Mouse (Mus musculus) stomach, postnatal 0 days (tissue): ENCODE results near the gene Nlrc5. TPM values are rescaled to one million over a fixed set of nuclear protein-coding genes. Genes with fewer than 3 reads are reported as not detected.

ENCODE experiments used
- ATAC-seq: fragments of 200-750 bp; cut with Nextera tagmentation; 2 replicates; pipeline ENCODE4 v1.8.0; 2017; ENCODE audit not compliant: low FRiP score, low TSS enrichment
- DNase-seq: peaks from one replicate; pipeline ENCODE4 v3.0.0-alpha.2; 2016; ENCODE audit warnings: low spot score
- H3K27ac ChIP-seq: fragments of 300-500 bp; sonication (generic); replicated peaks from 2 replicates; pipeline ENCODE4 v1.5.1; 2014; ENCODE audit warnings: mild to moderate bottlenecking, control low read depth
- H3K27me3 ChIP-seq: fragments of 300-500 bp; sonication (generic); 2 replicates; pipeline ENCODE4 v1.6.1; 2014; ENCODE audit warnings: low read length; ENCODE audit not compliant: control insufficient read depth, insufficient read depth
- H3K36me3 ChIP-seq: fragments of 300-500 bp; sonication (generic); 2 replicates; pipeline ENCODE4 v1.6.1; 2014; ENCODE audit warnings: low read length, mixed read lengths; ENCODE audit not compliant: control insufficient read depth, insufficient read depth
- H3K4me1 ChIP-seq: fragments of 300-500 bp; sonication (generic); replicated peaks from 2 replicates; pipeline ENCODE4 v1.6.1; 2014; ENCODE audit warnings: antibody characterized with exemption; ENCODE audit not compliant: control insufficient read depth, insufficient read depth
- H3K4me2 ChIP-seq: fragments of 300-500 bp; sonication (generic); replicated peaks from 2 replicates; pipeline ENCODE4 v1.6.1; 2014; ENCODE audit warnings: low read depth, mild to moderate bottlenecking, control low read depth, moderate library complexity
- H3K4me3 ChIP-seq: fragments of 300-500 bp; sonication (generic); 2 replicates; pipeline ENCODE4 v1.5.1; 2014; ENCODE audit warnings: low read depth, low read length, control low read depth
- H3K9ac ChIP-seq: fragments of 300-500 bp; sonication (generic); 2 replicates; pipeline ENCODE4 v1.6.1; 2014; ENCODE audit warnings: mild to moderate bottlenecking, low read length, control low read depth, mixed read lengths
- H3K9me3 ChIP-seq: fragments of 300-500 bp; sonication (generic); 2 replicates; pipeline ENCODE4 v1.6.1; 2016; ENCODE audit warnings: low read length; ENCODE audit not compliant: control insufficient read depth
- CTCF ChIP-seq: IDR thresholded peaks from 2 replicates; pipeline ENCODE4 v1.5.1; 2016; ENCODE audit warnings: antibody characterized with exemption, low read depth, mild to moderate bottlenecking, moderate library complexity
- EP300 ChIP-seq: optimal IDR thresholded peaks from 2 replicates; pipeline ENCODE3; 2016; ENCODE audit warnings: antibody characterized with exemption
- WGBS: fragments of 180-500 bp; shearing (Covaris S2); extraction: QIAGEN DNeasy Blood & Tissue Kit; methylation state at CpG from one replicate; pipeline ENCODE4 v1.1.7; 2014; 5-methylcytosine and 5-hydroxymethylcytosine counted together
- polyA plus RNA-seq: library from polyadenylated mRNA; unstranded; fragments of >200 nt; fragmentation: Nextera tagmentation; extraction: Ambion mirVana; gene quantifications from 2 replicates; pipeline ENCODE4 v1.2.1, GENCODE M21; 2015

Gene Nlrc5
- polyA plus RNA-seq, 1 experiment from 2014 or later, result 0.44 TPM

DNA sequence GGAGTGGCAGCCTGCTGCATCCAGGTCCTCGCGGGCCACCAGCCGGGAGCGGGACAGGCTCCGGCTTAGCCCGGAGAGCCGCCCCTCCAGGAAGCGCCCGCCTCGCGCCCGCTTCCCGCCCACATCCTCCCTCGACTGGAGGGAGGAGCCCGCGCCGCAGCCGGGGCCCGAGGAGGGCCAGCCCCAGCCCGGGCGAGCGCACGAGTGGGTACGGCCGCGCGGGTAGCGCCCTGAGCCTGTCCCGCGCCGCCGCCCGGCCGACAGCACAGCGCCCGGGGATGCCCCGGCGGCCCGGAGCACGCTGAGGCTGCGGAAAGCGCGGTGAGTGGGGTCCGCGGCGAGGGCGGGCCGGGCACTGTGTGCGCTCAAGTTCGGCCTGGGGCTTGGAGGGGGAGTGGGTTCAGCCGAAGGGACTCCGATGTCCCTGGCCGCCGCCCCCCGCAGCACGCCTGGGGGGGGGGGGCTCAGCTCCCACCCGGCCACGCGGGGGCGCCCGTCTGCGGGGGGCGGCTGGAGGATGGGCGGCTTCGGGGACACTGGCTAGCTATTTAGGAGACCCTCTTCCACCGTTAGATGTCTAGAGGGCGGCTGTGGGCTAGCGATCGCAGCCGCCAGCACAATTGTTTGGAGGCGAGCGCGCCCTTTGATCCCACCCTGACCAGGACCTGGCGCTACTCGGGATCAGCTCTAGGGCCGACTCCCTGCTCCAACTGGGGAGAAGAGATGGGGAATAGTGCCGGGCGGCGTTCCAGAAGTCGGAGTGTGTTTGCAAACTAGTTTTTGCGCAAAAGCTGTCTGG lies 98.9 kb downstream of the Nlrc5 start, which contains the start of gene Cpne2:
TSS of gene Cpne2 (plus strand) at position 118 of the 799 bp plus-strand sequence.
- Histone ChIP-seq H3K4me2 (peak within 1 kb of the TSS; percentile 95), H3K9me3 (no peaks in the 10 kb centered on the region), H3K4me3 (peak within 1 kb of the TSS; percentile 67), H3K27me3 (no peaks in the 10 kb centered on the region), H3K36me3 (no peaks in the 10 kb centered on the region), H3K27ac (peak within 1 kb of the TSS; percentile 40), H3K4me1 (no peaks in the 10 kb centered on the region; the same call in 1 of the 2 replicates), H3K9ac (peak within 1 kb of the TSS; percentile 74)
- ATAC-seq, result peak; percentile 79
- WGBS, result under 1% methylated on average over 57 of the region's 81 CpGs
- DNase-seq, result peak; percentile 72
- TF ChIP-seq EP300, result no peak
- peak; percentile 54 for TF ChIP-seq CTCF

DNA sequence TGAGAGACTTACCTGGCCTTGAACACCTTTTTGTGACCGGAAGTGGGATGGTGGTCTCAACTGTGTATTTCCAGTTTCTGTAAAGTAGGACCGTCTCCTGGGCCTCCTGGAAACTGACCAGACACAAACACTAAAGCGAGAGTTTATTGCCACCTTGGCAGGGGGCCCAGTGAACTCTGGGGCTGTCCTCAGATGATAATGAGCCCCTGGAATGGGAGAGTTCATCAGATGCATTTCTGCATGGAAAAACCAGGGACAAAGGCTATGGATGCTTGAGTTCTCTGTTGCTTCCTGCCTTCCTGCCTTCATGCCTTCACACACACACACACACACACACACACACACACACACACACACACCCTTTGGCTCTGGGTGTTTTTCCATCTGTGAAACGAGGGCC lies 100.5 kb downstream of the Nlrc5 start:
- H3K4me3 ChIP-seq, result no peak overlapping the region
- H3K4me2 ChIP-seq, result no peak overlapping the region
- 51% methylated on average over 4 of the region's 4 CpGs for WGBS
- H3K36me3 ChIP-seq, result no peaks in the 10 kb centered on the region
- H3K9ac ChIP-seq, result no peak overlapping the region
- H3K27me3 ChIP-seq, result no peaks in the 10 kb centered on the region
- no peaks in the 10 kb centered on the region for H3K9me3 ChIP-seq
- no peaks in the 10 kb centered on the region; the same call in 1 of the 2 replicates for H3K4me1 ChIP-seq
- ATAC-seq (no peak), DNase-seq (no peak)
- TF ChIP-seq EP300 (no peak), CTCF (no peak)
- H3K27ac ChIP-seq, result no peak overlapping the region

DNA sequence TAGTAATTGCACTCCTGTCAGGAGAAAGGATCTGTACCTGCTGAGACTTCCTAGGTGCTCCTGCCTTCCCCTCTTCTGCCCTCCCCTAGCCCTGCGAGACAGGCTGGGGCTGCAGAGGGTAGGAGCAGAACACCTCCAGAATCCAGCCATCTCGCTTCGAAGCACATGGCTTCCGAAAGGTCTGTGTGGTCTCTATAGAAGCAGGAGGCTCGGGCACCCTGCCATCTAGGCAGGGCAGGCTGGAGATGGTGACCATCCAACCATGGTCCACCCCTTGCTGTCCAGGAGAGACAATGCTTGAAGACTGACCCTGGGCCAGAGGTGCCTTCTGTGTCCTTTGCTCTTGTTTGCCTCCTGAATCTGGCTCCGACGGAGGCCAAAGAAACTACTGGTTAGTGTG lies 101.5 kb downstream of the Nlrc5 start:
- Histone ChIP-seq H3K4me2 (no peak overlapping the region), H3K36me3 (no peaks in the 10 kb centered on the region), H3K9ac (no peak overlapping the region), H3K27ac (no peak overlapping the region), H3K4me1 (no peaks in the 10 kb centered on the region; the same call in 1 of the 2 replicates), H3K4me3 (no peak overlapping the region), H3K9me3 (no peaks in the 10 kb centered on the region), H3K27me3 (no peaks in the 10 kb centered on the region)
- TF ChIP-seq CTCF (no peak), EP300 (no peak)
- ATAC-seq (no peak), DNase-seq (no peak)
- 75% methylated on average over 7 of the region's 7 CpGs for WGBS

DNA sequence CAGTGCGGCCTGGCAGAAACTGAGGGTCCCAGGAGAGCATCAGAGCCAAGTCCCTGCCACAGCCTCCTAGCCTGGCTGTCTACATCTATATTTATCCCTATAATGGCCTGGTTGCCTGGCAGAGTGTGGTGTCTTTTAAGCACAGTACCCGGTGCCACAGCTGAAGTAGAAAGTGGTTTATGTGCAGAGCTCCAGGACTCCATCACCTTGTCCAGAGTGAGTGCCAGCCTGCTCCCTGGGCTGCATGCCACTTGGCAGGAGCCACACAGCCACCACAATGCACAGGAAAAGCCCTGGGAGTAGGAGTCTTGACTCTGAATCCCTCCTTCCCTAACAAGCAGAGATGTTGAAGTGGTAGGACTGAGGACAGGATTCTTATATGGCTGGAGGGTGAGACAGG lies 103.3 kb downstream of the Nlrc5 start:
- DNase-seq (no peak), ATAC-seq (no peak)
- Histone ChIP-seq H3K27me3 (no peaks in the 10 kb centered on the region), H3K27ac (no peak overlapping the region), H3K4me2 (no peak overlapping the region), H3K36me3 (no peaks in the 10 kb centered on the region), H3K9me3 (no peaks in the 10 kb centered on the region), H3K4me3 (no peak overlapping the region), H3K4me1 (no peaks in the 10 kb centered on the region; the same call in 1 of the 2 replicates), H3K9ac (no peak overlapping the region)
- TF ChIP-seq EP300, result no peak
- no peak for TF ChIP-seq CTCF
- WGBS, result 71% methylated on average over 2 of the region's 2 CpGs

DNA sequence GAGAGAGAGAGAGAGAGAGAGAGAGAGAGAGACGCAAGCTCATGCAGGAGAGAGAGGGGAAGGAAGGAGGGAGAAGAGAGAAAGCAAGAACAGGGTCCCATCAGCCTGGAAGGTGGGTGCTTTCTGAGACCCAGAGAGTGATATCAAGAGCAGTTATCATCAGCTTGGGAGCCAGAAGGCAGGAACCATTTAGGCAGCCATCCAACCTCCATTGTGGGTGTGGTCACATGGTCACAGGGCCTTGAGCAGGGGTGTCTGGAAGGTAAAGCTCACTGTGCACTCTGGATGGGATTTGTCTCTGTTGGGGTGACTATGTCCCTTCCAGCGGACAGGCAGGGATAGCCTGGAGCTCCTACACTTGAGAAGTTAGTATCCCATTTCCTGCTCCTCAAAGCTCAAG lies 105.9 kb downstream of the Nlrc5 start:
- no peak for ATAC-seq
- no peaks in the 10 kb centered on the region for H3K4me1 ChIP-seq
- H3K36me3 ChIP-seq, result no peaks in the 10 kb centered on the region
- H3K9ac ChIP-seq, result no peak overlapping the region
- DNase-seq, result no peak
- no peak overlapping the region for H3K4me2 ChIP-seq
- H3K27me3 ChIP-seq, result no peaks in the 10 kb centered on the region
- WGBS, result 75% methylated on average over 2 of the region's 2 CpGs
- no peak overlapping the region for H3K4me3 ChIP-seq
- TF ChIP-seq EP300, result no peak
- no peak for TF ChIP-seq CTCF
- H3K27ac ChIP-seq, result no peak overlapping the region
- H3K9me3 ChIP-seq, result no peaks in the 10 kb centered on the region
